Mouse (Mus musculus) cortical plate, adult 2 months (tissue): Measurements from ENCODE around the gene Dcaf1.

Experiments used
- CTCF ChIP-seq: fragments of 200-500 bp; IDR thresholded peaks from 2 replicates; pipeline ENCODE4 v1.5.1; 2011; ENCODE audit warnings: mild to moderate bottlenecking, control low read depth, low read length; ENCODE audit not compliant: insufficient read depth; ENCODE audit errors: extremely low read depth
- POLR2A ChIP-seq: fragments of 200-500 bp; IDR thresholded peaks from 2 replicates; pipeline ENCODE4 v1.6.1; 2011; ENCODE audit warnings: mild to moderate bottlenecking, low read length, control low read depth; ENCODE audit not compliant: insufficient read depth; ENCODE audit errors: extremely low read depth

- TF ChIP-seq POLR2A, result no peak
- TF ChIP-seq CTCF, result no peak
Observed at GRCm38 (mm10) chr9:106882176-106882575, 60.5 kb downstream of the Dcaf1 start.
